Mouse (Mus musculus): ENCODE data around the gene Vgll2. TPM values are rescaled to one million over a fixed set of nuclear protein-coding genes. Genes with fewer than 3 reads are reported as not detected.

The Vgll2 gene
- total RNA-seq (2014; rRNA removed), result not detected in 2 replicates
- polyA plus RNA-seq (2015; fragmentation: Nextera tagmentation; extraction: Ambion mirVana), result 3.4 and 3.7 TPM in 2 replicates

DNA sequence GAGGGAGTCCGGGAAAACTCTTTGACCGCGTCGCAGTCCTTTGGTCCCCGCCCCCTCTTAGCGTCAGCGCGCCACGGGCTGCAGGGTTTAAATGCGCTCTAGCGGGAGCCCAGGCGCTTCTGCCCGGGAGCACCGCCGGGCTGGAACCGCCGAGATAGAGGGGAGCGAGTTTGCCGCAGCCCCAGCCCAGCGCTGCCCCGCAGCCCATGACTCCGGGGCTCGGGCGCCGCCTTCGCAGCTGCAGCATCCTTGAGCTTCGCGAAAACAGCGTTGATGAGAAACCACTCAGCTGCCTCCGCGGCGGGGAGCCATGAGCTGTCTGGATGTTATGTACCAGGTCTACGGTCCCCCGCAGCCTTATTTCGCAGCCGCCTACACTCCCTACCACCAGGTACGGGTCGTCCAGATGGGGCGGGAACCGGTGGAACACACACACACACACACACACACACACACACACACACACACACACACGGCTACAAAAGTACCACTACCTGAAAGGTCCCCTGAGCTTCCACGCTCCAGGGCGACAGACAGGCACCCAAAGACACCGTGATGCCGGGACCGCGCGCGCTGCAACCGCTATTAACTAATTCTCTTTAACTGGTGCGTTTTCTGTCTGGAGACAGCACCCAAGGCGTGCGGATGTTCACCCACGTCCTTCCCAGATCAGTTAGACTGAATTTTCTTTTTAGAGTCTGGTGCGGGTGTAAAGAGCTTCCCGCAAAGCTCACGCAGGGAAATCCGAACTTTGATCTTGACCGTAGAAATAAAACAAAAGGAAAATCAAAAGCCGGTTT is at the start of gene Vgll2:
Gene Vgll2, plus strand, starts transcription at position 90 of the 800 bp plus-strand sequence.
- H3K4me3 ChIP-seq (ENCODE audit: low read depth, low read length), result peak within 1 kb of the TSS; percentile 45
- peaks cover 71% of the 10 kb centered on the region for H3K27me3 ChIP-seq (ENCODE audit: insufficient read depth, low read length)
- DNase-seq (ENCODE audit: low spot score) (peak; percentile 50), ATAC-seq (ENCODE audit: low FRiP score) (peak; percentile 61)
- H3K27ac ChIP-seq (ENCODE audit: low read depth, low read length), result no peak within 1 kb of the TSS
- H3K36me3 ChIP-seq (ENCODE audit: insufficient read depth, low read length), result no peaks in the 10 kb centered on the region
- H3K4me1 ChIP-seq (ENCODE audit: insufficient read depth, low read length), result peaks cover 8% of the 10 kb centered on the region
- no peaks in the 10 kb centered on the region for H3K9me3 ChIP-seq (ENCODE audit: low read length)
- under 1% methylated on average over 58 of the region's 60 CpGs for WGBS
- peak within 1 kb of the TSS; percentile 95 for H3K4me2 ChIP-seq (ENCODE audit: low read depth, low read length, poor library complexity, severe bottlenecking)
- no peak within 1 kb of the TSS for H3K9ac ChIP-seq (replicated peaks; ENCODE audit: low read length, poor library complexity, severe bottlenecking)
- no peak for TF ChIP-seq CTCF (IDR thresholded peaks at IDR 0.05)

DNA sequence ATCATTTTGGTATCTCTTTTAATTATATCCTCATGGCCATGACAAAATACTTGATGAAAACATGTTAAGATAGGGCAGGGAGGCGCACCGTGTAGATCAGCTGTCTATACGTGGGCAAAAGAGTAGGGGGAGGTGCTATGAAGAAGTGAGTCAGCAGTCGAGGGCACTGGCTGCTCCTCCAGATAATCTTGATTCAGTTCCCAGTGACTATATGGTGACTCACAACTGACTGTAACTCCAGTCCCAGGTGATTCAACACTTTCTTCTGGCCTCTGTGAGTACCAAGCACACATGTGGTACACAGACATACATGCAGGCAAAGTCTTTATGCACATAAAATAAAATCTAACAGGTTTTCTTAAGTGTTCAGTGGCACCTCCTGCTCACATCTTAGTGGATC is 47.2 kb upstream of the Vgll2 start:
- no peak for TF ChIP-seq CTCF (IDR thresholded peaks at IDR 0.05)
- no peak overlapping the region for H3K27ac ChIP-seq (ENCODE audit: low read depth, low read length)
- no peaks in the 10 kb centered on the region for H3K4me1 ChIP-seq (ENCODE audit: insufficient read depth, low read length)
- DNase-seq (ENCODE audit: low spot score) (no peak), ATAC-seq (ENCODE audit: low FRiP score) (no peak)
- WGBS, result 77% methylated on average over 4 of the region's 4 CpGs
- H3K9me3 ChIP-seq (ENCODE audit: low read length), result no peaks in the 10 kb centered on the region
- no peak overlapping the region for H3K9ac ChIP-seq (replicated peaks; ENCODE audit: low read length, poor library complexity, severe bottlenecking)
- no peaks in the 10 kb centered on the region for H3K36me3 ChIP-seq (ENCODE audit: insufficient read depth, low read length)
- H3K4me2 ChIP-seq (ENCODE audit: low read depth, low read length, poor library complexity, severe bottlenecking), result no peak overlapping the region
- no peak overlapping the region for H3K4me3 ChIP-seq (ENCODE audit: low read depth, low read length)
- H3K27me3 ChIP-seq (ENCODE audit: insufficient read depth, low read length), result no peaks in the 10 kb centered on the region

GRCm38 (mm10) chr10:51975587-51975986 is 46.7 kb upstream of the Vgll2 start:
- Histone ChIP-seq H3K27ac (ENCODE audit: low read depth, low read length) (no peak overlapping the region), H3K4me3 (ENCODE audit: low read depth, low read length) (no peak overlapping the region), H3K4me1 (ENCODE audit: insufficient read depth, low read length) (no peaks in the 10 kb centered on the region), H3K9me3 (ENCODE audit: low read length) (no peaks in the 10 kb centered on the region), H3K36me3 (ENCODE audit: insufficient read depth, low read length) (no peaks in the 10 kb centered on the region), H3K4me2 (ENCODE audit: low read depth, low read length, poor library complexity, severe bottlenecking) (no peak overlapping the region), H3K27me3 (ENCODE audit: insufficient read depth, low read length) (no peaks in the 10 kb centered on the region), H3K9ac (replicated peaks; ENCODE audit: low read length, poor library complexity, severe bottlenecking) (no peak overlapping the region)
- DNase-seq (ENCODE audit: low spot score) (no peak), ATAC-seq (ENCODE audit: low FRiP score) (no peak)
- 87% methylated on average over 3 of the region's 3 CpGs for WGBS
- no peak for TF ChIP-seq CTCF (IDR thresholded peaks at IDR 0.05)

- 83% methylated on average over 6 of the region's 6 CpGs for WGBS
- no peaks in the 10 kb centered on the region for H3K36me3 ChIP-seq (ENCODE audit: insufficient read depth, low read length)
- no peak overlapping the region for H3K4me2 ChIP-seq (ENCODE audit: low read depth, low read length, poor library complexity, severe bottlenecking)
- H3K9ac ChIP-seq (replicated peaks; ENCODE audit: low read length, poor library complexity, severe bottlenecking), result no peak overlapping the region
- H3K9me3 ChIP-seq (ENCODE audit: low read length), result no peaks in the 10 kb centered on the region
- no peaks in the 10 kb centered on the region for H3K4me1 ChIP-seq (ENCODE audit: insufficient read depth, low read length)
- ATAC-seq (ENCODE audit: low FRiP score) (no peak), DNase-seq (ENCODE audit: low spot score) (no peak)
- TF ChIP-seq CTCF (IDR thresholded peaks at IDR 0.05), result no peak
- H3K4me3 ChIP-seq (ENCODE audit: low read depth, low read length), result no peak overlapping the region
- no peaks in the 10 kb centered on the region for H3K27me3 ChIP-seq (ENCODE audit: insufficient read depth, low read length)
- H3K27ac ChIP-seq (ENCODE audit: low read depth, low read length), result no peak overlapping the region
Measured at GRCm38 (mm10) chr10:51981651-51982050, 40.7 kb upstream of the Vgll2 start.

DNA sequence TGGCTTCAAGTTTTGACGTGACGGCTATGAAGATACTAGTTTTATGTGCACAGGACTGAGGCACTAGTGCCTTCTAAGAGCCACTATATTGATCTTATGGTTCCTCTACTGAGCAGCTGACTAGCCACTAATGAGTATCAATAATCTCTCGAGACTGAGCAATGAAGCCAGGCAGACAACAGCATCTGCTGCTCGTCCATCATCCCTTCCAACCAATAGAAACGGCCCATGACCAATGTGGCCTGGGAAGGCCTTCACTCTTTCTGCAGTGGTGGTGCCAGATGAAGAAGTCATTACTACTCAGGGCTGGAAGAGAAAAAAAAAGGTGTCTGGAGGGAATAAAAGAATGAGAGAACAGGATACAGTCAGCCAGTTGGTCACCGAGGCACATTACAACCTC is 39.9 kb upstream of the Vgll2 start:
- 90% methylated on average over 6 of the region's 6 CpGs for WGBS
- Histone ChIP-seq H3K36me3 (ENCODE audit: insufficient read depth, low read length) (no peaks in the 10 kb centered on the region), H3K4me1 (ENCODE audit: insufficient read depth, low read length) (no peaks in the 10 kb centered on the region), H3K27me3 (ENCODE audit: insufficient read depth, low read length) (no peaks in the 10 kb centered on the region), H3K9ac (replicated peaks; ENCODE audit: low read length, poor library complexity, severe bottlenecking) (no peak overlapping the region), H3K27ac (ENCODE audit: low read depth, low read length) (no peak overlapping the region), H3K4me3 (ENCODE audit: low read depth, low read length) (no peak overlapping the region), H3K4me2 (ENCODE audit: low read depth, low read length, poor library complexity, severe bottlenecking) (no peak overlapping the region), H3K9me3 (ENCODE audit: low read length) (no peaks in the 10 kb centered on the region)
- ATAC-seq (ENCODE audit: low FRiP score) (no peak), DNase-seq (ENCODE audit: low spot score) (no peak)
- no peak for TF ChIP-seq CTCF (IDR thresholded peaks at IDR 0.05)

DNA sequence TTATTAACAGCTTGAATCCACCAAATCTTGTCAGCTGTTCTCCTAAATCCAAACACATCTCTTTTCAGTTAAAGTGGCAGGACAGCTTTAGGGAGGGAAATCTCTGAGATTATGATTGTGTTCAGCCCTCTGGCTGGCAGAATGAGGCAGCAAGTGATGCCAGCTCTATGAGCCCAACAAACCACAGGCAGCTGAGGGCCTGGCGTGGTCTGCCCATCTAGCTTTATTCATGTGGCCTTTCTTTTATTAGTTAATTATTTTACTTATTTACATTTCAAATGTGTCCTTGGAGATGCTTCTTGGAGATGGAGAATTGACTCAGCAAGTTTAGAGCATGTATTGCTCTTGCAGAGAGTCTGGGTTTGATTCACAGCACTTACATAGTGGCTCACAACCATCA is 3.8 kb upstream of the Vgll2 start:
- H3K4me3 ChIP-seq (ENCODE audit: low read depth, low read length), result no peak overlapping the region
- no peak for TF ChIP-seq CTCF (IDR thresholded peaks at IDR 0.05)
- no peaks in the 10 kb centered on the region for H3K9me3 ChIP-seq (ENCODE audit: low read length)
- ATAC-seq (ENCODE audit: low FRiP score), result no peak
- no peak for DNase-seq (ENCODE audit: low spot score)
- H3K27me3 ChIP-seq (ENCODE audit: insufficient read depth, low read length), result peaks cover 32% of the 10 kb centered on the region
- H3K9ac ChIP-seq (replicated peaks; ENCODE audit: low read length, poor library complexity, severe bottlenecking), result no peak overlapping the region
- H3K36me3 ChIP-seq (ENCODE audit: insufficient read depth, low read length), result no peaks in the 10 kb centered on the region
- WGBS, result 60% methylated on average over 1 of the region's 1 CpGs
- no peak overlapping the region for H3K27ac ChIP-seq (ENCODE audit: low read depth, low read length)
- H3K4me1 ChIP-seq (ENCODE audit: insufficient read depth, low read length), result 0 out of 2 replicates have a peak, but pooled peaks cover 2% of the 10 kb centered on the region
- no peak overlapping the region for H3K4me2 ChIP-seq (ENCODE audit: low read depth, low read length, poor library complexity, severe bottlenecking)
